Mouse (Mus musculus): ENCODE measurements around the gene Lrmda. TPM values are rescaled to one million over a fixed set of nuclear protein-coding genes. Genes with fewer than 3 reads are reported as not detected.

The Lrmda gene
- total and polyA plus RNA-seq, 2 experiments: 0.18 to 0.50 TPM

GRCm38 (mm10) chr14:22600166-22600565, 580.7 kb downstream of the Lrmda start:
- Histone ChIP-seq H3K9ac (ENCODE audit: low read depth, low read length) (no peak overlapping the region), H3K36me3 (ENCODE audit: control insufficient read depth, insufficient read depth, low read length) (no peaks in the 10 kb centered on the region), H3K27ac (replicated peaks; ENCODE audit: insufficient read depth, low read depth, low read length) (no peak overlapping the region), H3K4me3 (ENCODE audit: insufficient read depth, low read depth, low read length) (no peak overlapping the region), H3K4me1 (ENCODE audit: control insufficient read depth, insufficient read depth, low read length) (no peaks in the 10 kb centered on the region), H3K27me3 (ENCODE audit: control insufficient read depth, insufficient read depth, low read length) (no peaks in the 10 kb centered on the region), H3K79me2 (ENCODE audit: control insufficient read depth, insufficient read depth, low read length) (no peaks in the 10 kb centered on the region)
- 60% methylated on average over 3 of the region's 3 CpGs for WGBS
- no peak for DNase-seq (ENCODE audit: extremely low read depth, low read depth, low spot score)
- TF ChIP-seq CTCF (IDR thresholded peaks at IDR 0.05; ENCODE audit: low read depth, low read length): no peak
- no peak for TF ChIP-seq POLR2A (IDR thresholded peaks at IDR 0.05; ENCODE audit: extremely low read depth, insufficient read depth, low read length)

DNA sequence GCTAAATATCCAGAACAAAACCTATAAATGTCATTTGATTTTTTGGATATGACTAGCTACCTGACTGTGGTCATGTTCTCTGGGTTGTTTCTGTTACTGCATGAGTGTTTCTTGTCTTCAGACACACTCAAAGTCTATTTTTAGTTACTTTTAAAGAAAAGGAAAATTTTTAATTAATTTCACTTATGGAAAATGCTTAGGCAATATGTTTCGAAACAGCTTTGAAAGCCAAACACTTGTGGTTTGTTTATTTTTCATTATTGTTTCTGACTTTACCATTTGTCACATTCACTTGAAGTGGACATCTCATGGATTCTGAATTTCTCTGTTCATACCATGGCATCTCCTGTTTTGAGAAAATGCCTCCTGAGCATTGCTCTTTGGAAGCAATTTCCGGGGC, 582.8 kb downstream of the Lrmda start:
- H3K9ac ChIP-seq (ENCODE audit: low read depth, low read length): no peak overlapping the region
- TF ChIP-seq POLR2A (IDR thresholded peaks at IDR 0.05; ENCODE audit: extremely low read depth, insufficient read depth, low read length) (no peak), CTCF (IDR thresholded peaks at IDR 0.05; ENCODE audit: low read depth, low read length) (no peak)
- H3K4me3 ChIP-seq (ENCODE audit: insufficient read depth, low read depth, low read length): no peak overlapping the region
- WGBS: 91% methylated on average over 2 of the region's 2 CpGs
- H3K27ac ChIP-seq (replicated peaks; ENCODE audit: insufficient read depth, low read depth, low read length): no peak overlapping the region
- no peaks in the 10 kb centered on the region for H3K36me3 ChIP-seq (ENCODE audit: control insufficient read depth, insufficient read depth, low read length)
- DNase-seq (ENCODE audit: extremely low read depth, low read depth, low spot score): no peak
- no peaks in the 10 kb centered on the region for H3K27me3 ChIP-seq (ENCODE audit: control insufficient read depth, insufficient read depth, low read length)
- no peaks in the 10 kb centered on the region for H3K79me2 ChIP-seq (ENCODE audit: control insufficient read depth, insufficient read depth, low read length)
- no peaks in the 10 kb centered on the region for H3K4me1 ChIP-seq (ENCODE audit: control insufficient read depth, insufficient read depth, low read length)

DNA sequence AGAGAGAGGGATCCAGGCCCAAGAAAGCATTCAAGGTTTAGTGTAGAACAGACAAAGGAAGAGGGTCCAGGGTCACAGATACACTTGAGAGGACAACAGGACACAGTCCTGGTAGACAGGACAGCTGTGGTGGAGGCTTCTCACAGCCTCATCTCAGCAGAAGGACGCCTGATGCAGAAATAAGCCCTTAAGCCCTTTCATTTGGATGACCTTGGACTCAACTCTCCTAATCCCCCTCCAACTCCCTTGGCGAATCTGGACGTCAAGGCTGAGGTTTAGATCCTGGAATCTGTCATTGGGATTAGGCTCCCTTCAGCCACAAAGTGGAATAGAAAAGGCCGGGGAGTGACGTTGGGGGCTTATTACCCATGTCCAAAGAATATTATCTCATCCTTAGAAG, 589.1 kb downstream of the Lrmda start:
- Histone ChIP-seq H3K36me3 (ENCODE audit: control insufficient read depth, insufficient read depth, low read length) (no peaks in the 10 kb centered on the region), H3K4me1 (ENCODE audit: control insufficient read depth, insufficient read depth, low read length) (no peaks in the 10 kb centered on the region), H3K9ac (ENCODE audit: low read depth, low read length) (no peak overlapping the region), H3K79me2 (ENCODE audit: control insufficient read depth, insufficient read depth, low read length) (no peaks in the 10 kb centered on the region), H3K27ac (replicated peaks; ENCODE audit: insufficient read depth, low read depth, low read length) (no peak overlapping the region), H3K27me3 (ENCODE audit: control insufficient read depth, insufficient read depth, low read length) (no peaks in the 10 kb centered on the region), H3K4me3 (ENCODE audit: insufficient read depth, low read depth, low read length) (no peak overlapping the region)
- TF ChIP-seq POLR2A (IDR thresholded peaks at IDR 0.05; ENCODE audit: extremely low read depth, insufficient read depth, low read length) (no peak), CTCF (IDR thresholded peaks at IDR 0.05; ENCODE audit: low read depth, low read length) (no peak)
- 90% methylated on average over 5 of the region's 5 CpGs for WGBS
- DNase-seq (ENCODE audit: extremely low read depth, low read depth, low spot score): no peak

- TF ChIP-seq CTCF (IDR thresholded peaks at IDR 0.05; ENCODE audit: low read depth, low read length) (no peak), POLR2A (IDR thresholded peaks at IDR 0.05; ENCODE audit: extremely low read depth, insufficient read depth, low read length) (no peak)
- 85% methylated on average over 13 of the region's 13 CpGs for WGBS
- H3K27me3 ChIP-seq (ENCODE audit: control insufficient read depth, insufficient read depth, low read length): no peaks in the 10 kb centered on the region
- no peak overlapping the region for H3K4me3 ChIP-seq (ENCODE audit: insufficient read depth, low read depth, low read length)
- H3K36me3 ChIP-seq (ENCODE audit: control insufficient read depth, insufficient read depth, low read length): no peaks in the 10 kb centered on the region
- H3K9ac ChIP-seq (ENCODE audit: low read depth, low read length): no peak overlapping the region
- no peaks in the 10 kb centered on the region for H3K4me1 ChIP-seq (ENCODE audit: control insufficient read depth, insufficient read depth, low read length)
- no peak for DNase-seq (ENCODE audit: extremely low read depth, low read depth, low spot score)
- no peak overlapping the region for H3K27ac ChIP-seq (replicated peaks; ENCODE audit: insufficient read depth, low read depth, low read length)
- H3K79me2 ChIP-seq (ENCODE audit: control insufficient read depth, insufficient read depth, low read length): no peaks in the 10 kb centered on the region
Observed at GRCm38 (mm10) chr14:22609261-22610245, 590.0 kb downstream of the Lrmda start.

GRCm38 (mm10) chr14:22611011-22611410, 591.5 kb downstream of the Lrmda start:
- WGBS: 93% methylated on average over 3 of the region's 3 CpGs
- Histone ChIP-seq H3K9ac (ENCODE audit: low read depth, low read length) (no peak overlapping the region), H3K27me3 (ENCODE audit: control insufficient read depth, insufficient read depth, low read length) (no peaks in the 10 kb centered on the region), H3K4me1 (ENCODE audit: control insufficient read depth, insufficient read depth, low read length) (no peaks in the 10 kb centered on the region), H3K4me3 (ENCODE audit: insufficient read depth, low read depth, low read length) (no peak overlapping the region), H3K27ac (replicated peaks; ENCODE audit: insufficient read depth, low read depth, low read length) (no peak overlapping the region), H3K79me2 (ENCODE audit: control insufficient read depth, insufficient read depth, low read length) (no peaks in the 10 kb centered on the region), H3K36me3 (ENCODE audit: control insufficient read depth, insufficient read depth, low read length) (no peaks in the 10 kb centered on the region)
- no peak for DNase-seq (ENCODE audit: extremely low read depth, low read depth, low spot score)
- TF ChIP-seq POLR2A (IDR thresholded peaks at IDR 0.05; ENCODE audit: extremely low read depth, insufficient read depth, low read length): no peak
- no peak for TF ChIP-seq CTCF (IDR thresholded peaks at IDR 0.05; ENCODE audit: low read depth, low read length)

DNA sequence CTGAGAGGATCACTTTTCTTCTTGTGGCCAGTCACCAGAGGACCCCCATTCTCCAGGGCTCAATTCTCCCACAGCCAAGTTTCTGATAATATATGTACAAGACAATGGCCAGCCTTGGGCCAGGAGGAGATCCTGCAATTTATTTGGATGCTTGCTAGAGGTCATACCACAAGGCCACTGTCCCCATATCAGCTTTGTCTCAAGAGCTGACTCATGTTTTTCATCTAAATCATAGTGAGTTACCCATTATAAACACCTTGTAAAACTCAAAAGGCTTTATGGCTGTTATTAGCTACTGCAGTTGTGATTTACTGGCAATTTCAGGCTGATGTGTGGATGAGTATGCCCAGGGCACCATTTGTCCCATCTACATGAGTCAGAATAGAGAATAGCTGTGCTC, 600.7 kb downstream of the Lrmda start:
- no peak for TF ChIP-seq POLR2A (IDR thresholded peaks at IDR 0.05; ENCODE audit: extremely low read depth, insufficient read depth, low read length)
- TF ChIP-seq CTCF (IDR thresholded peaks at IDR 0.05; ENCODE audit: low read depth, low read length): no peak
- Histone ChIP-seq H3K4me3 (ENCODE audit: insufficient read depth, low read depth, low read length) (no peak overlapping the region), H3K27me3 (ENCODE audit: control insufficient read depth, insufficient read depth, low read length) (no peaks in the 10 kb centered on the region), H3K79me2 (ENCODE audit: control insufficient read depth, insufficient read depth, low read length) (no peaks in the 10 kb centered on the region), H3K4me1 (ENCODE audit: control insufficient read depth, insufficient read depth, low read length) (no peaks in the 10 kb centered on the region), H3K27ac (replicated peaks; ENCODE audit: insufficient read depth, low read depth, low read length) (no peak overlapping the region), H3K36me3 (ENCODE audit: control insufficient read depth, insufficient read depth, low read length) (no peaks in the 10 kb centered on the region), H3K9ac (ENCODE audit: low read depth, low read length) (no peak overlapping the region)
- DNase-seq (ENCODE audit: extremely low read depth, low read depth, low spot score): no peak

Measured in liver, adult 2 months (tissue).